Mouse (Mus musculus) heart, embryonic 15.5 days (tissue): ENCODE measurements around the gene Pik3ap1. TPM values are rescaled to one million over a fixed set of nuclear protein-coding genes. Genes with fewer than 3 reads are reported as not detected.

ENCODE experiments used
- ATAC-seq: fragments of 200-750 bp; cut with Nextera tagmentation; replicated peaks from 2 replicates; pipeline ENCODE4 v1.8.0; 2017; ENCODE audit warnings: low read depth, moderate TSS enrichment; ENCODE audit not compliant: insufficient number of reproducible peaks, insufficient read depth, low FRiP score
- H3K27ac ChIP-seq: fragments of 300-500 bp; sonication (generic); 2 replicates; pipeline ENCODE4 v1.5.1; 2015; ENCODE audit warnings: mild to moderate bottlenecking, inconsistent platforms
- H3K27me3 ChIP-seq: fragments of 300-500 bp; sonication (generic); 2 replicates; pipeline ENCODE4 v1.6.1; 2015; ENCODE audit warnings: inconsistent platforms
- H3K36me3 ChIP-seq: fragments of 300-500 bp; sonication (generic); 2 replicates; pipeline ENCODE4 v1.6.1; 2015; ENCODE audit warnings: mild to moderate bottlenecking, inconsistent platforms
- H3K4me1 ChIP-seq: fragments of 300-500 bp; sonication (generic); replicated peaks from 2 replicates; pipeline ENCODE4 v1.6.1; 2015; ENCODE audit warnings: inconsistent platforms
- H3K4me2 ChIP-seq: fragments of 300-500 bp; sonication (generic); 2 replicates; pipeline ENCODE4 v1.6.1; 2015; ENCODE audit warnings: inconsistent platforms, mild to moderate bottlenecking, moderate library complexity
- H3K4me3 ChIP-seq: fragments of 300-500 bp; sonication (generic); 2 replicates; pipeline ENCODE4 v1.5.1; 2015; ENCODE audit warnings: mild to moderate bottlenecking, inconsistent platforms
- H3K9ac ChIP-seq: fragments of 300-500 bp; sonication (generic); 2 replicates; pipeline ENCODE4 v1.6.1; 2015; ENCODE audit warnings: mild to moderate bottlenecking, inconsistent platforms
- H3K9me3 ChIP-seq: fragments of 300-500 bp; sonication (generic); replicated peaks from 2 replicates; pipeline ENCODE4 v1.6.1; 2016; ENCODE audit warnings: inconsistent platforms
- whole genome bisulfite sequencing: fragments of 180-500 bp; shearing (Covaris S2); methylation state at CpG from one replicate; pipeline ENCODE4 v1.1.7; 2015; ENCODE audit warnings: mixed read lengths; 5-methylcytosine and 5-hydroxymethylcytosine counted together
- polyA plus RNA-seq: library from polyadenylated mRNA; unstranded; fragments of >200 nt; fragmentation: Nextera tagmentation; extraction: Ambion mirVana; gene quantifications from 2 replicates; pipeline ENCODE4 v1.2.1, GENCODE M21; 2015

The Pik3ap1 gene
- polyA plus RNA-seq, 1 experiment from 2014 or later: 1.3 TPM

- H3K9me3 ChIP-seq: no peaks in the 10 kb centered on the region
- peaks cover 34% of the 10 kb centered on the region for H3K4me1 ChIP-seq
- no peak overlapping the region for H3K4me2 ChIP-seq
- H3K27me3 ChIP-seq: no peaks in the 10 kb centered on the region
- WGBS: 17% methylated on average over 4 of the region's 4 CpGs
- H3K4me3 ChIP-seq: no peak overlapping the region
- ATAC-seq: 0 out of 2 replicates have a peak, but pooled peaks have one; percentile 35
- H3K27ac ChIP-seq: peak overlapping the region; percentile 65
- peaks cover 27% of the 10 kb centered on the region for H3K36me3 ChIP-seq
- H3K9ac ChIP-seq: no peak overlapping the region
Measured at GRCm38 (mm10) chr19:41248968-41249367, 135.9 kb downstream of the Pik3ap1 start.

DNA sequence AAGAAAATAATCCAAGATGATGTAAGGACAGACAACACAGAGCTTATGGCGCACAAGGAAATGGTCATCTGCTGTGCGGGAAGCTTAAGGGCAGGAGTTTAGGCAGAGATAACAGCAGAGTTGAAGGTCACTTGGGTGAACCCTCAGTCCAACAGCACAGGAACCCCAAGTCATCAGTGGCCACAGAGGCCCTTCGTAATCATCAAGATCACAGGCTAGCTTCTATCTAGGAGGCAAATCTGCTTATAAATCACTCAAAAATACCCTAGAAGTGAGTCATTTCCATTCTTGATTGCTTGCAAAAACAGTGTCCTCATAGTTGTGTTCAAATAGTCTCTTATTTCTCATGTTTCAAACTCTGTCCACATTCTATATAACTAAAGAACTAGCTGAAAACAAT is 136.6 kb downstream of the Pik3ap1 start:
- Histone ChIP-seq H3K4me2 (no peak overlapping the region), H3K27ac (peak overlapping the region; percentile 65), H3K36me3 (peaks cover 27% of the 10 kb centered on the region)

DNA sequence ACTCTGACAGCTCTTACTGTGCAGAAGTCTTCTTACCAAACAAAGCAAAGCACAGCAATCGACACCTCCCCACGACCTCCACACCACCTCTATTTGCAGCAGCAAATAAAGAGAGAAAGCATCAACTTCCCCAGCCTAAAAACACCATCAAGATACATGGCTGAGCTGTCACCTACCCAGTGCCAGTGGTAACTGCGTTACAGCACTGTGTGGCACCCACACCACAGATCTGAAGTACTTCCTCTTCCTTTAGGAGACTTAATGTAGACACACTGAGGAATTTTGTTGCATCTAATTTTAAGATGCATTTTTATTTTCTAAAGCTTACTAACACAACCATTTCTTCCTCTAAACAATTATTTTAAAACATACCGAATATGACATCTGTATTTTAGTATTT is 138.6 kb downstream of the Pik3ap1 start:
- Histone ChIP-seq H3K9me3 (no peaks in the 10 kb centered on the region), H3K4me2 (no peak overlapping the region), H3K27me3 (no peaks in the 10 kb centered on the region), H3K27ac (no peak overlapping the region), H3K9ac (no peak overlapping the region), H3K4me1 (peaks cover 27% of the 10 kb centered on the region), H3K36me3 (peaks cover 46% of the 10 kb centered on the region), H3K4me3 (no peak overlapping the region)
- no peak for ATAC-seq
- WGBS: 53% methylated on average over 4 of the region's 4 CpGs

More for the DNA sequence above, 136.6 kb downstream of the Pik3ap1 start:
- no peak overlapping the region for H3K4me3 ChIP-seq
- H3K9me3 ChIP-seq: no peaks in the 10 kb centered on the region
- peaks cover 34% of the 10 kb centered on the region for H3K4me1 ChIP-seq
- WGBS: 80% methylated on average over 3 of the region's 3 CpGs
- no peak overlapping the region for H3K9ac ChIP-seq
- no peaks in the 10 kb centered on the region for H3K27me3 ChIP-seq
- no peak for ATAC-seq

DNA sequence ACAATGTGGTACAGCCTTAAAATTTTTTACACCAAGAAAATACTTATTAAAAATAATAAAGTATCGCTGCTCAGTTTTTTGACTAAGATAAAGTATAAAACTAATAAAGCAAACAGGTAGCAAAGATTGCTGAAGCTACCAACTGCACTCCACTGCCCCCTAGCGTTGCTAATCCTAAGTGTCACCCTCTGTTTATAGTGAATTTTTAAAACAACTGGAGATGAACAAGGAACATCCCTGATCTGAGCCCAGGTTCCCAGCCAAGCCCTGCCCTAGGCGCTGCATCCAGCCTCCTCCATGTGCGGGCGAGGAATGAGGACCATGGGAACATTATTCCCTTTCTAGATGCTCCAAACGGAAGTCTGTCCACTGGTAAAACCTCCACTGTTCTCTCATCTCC is 140.3 kb downstream of the Pik3ap1 start:
- Histone ChIP-seq H3K4me2 (no peak overlapping the region), H3K9ac (no peak overlapping the region), H3K4me3 (no peak overlapping the region), H3K4me1 (peaks cover 19% of the 10 kb centered on the region), H3K9me3 (no peaks in the 10 kb centered on the region), H3K27me3 (no peaks in the 10 kb centered on the region), H3K36me3 (peaks cover 58% of the 10 kb centered on the region), H3K27ac (no peak overlapping the region)
- WGBS: 70% methylated on average over 6 of the region's 6 CpGs
- ATAC-seq: no peak

GRCm38 (mm10) chr19:41241997-41242396 is 142.9 kb downstream of the Pik3ap1 start:
- WGBS: 95% methylated on average over 5 of the region's 5 CpGs
- Histone ChIP-seq H3K4me2 (no peak overlapping the region), H3K27ac (no peak overlapping the region), H3K4me1 (0 out of 2 replicates have a peak, but pooled peaks cover 2% of the 10 kb centered on the region), H3K27me3 (no peaks in the 10 kb centered on the region), H3K36me3 (peaks cover 67% of the 10 kb centered on the region), H3K9ac (no peak overlapping the region), H3K9me3 (no peaks in the 10 kb centered on the region), H3K4me3 (no peak overlapping the region)
- no peak for ATAC-seq

DNA sequence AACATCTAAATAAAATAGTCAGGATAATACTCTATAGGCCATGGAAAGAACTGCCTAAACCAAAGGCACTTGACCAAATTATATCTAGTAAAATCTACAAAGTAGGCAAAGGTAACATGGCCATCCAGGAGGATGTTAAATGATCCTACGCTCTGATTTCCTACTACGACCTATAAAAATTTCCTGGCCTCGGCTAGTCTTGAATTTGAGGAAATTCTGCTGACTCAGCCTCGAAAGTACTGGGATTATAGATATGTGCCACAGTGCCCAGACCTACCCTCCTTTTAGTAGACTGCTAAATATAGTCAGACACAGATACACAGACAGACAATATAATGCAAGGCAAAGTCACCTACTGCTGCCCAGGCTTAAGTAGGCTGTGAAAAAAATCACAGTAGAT is 151.2 kb downstream of the Pik3ap1 start:
- no peaks in the 10 kb centered on the region for H3K27me3 ChIP-seq
- no peaks in the 10 kb centered on the region for H3K4me1 ChIP-seq
- H3K4me3 ChIP-seq: no peak overlapping the region
- WGBS: 77% methylated on average over 4 of the region's 4 CpGs
- H3K9me3 ChIP-seq: no peaks in the 10 kb centered on the region
- no peak overlapping the region for H3K9ac ChIP-seq
- H3K36me3 ChIP-seq: peaks cover 71% of the 10 kb centered on the region
- no peak for ATAC-seq
- no peak overlapping the region for H3K4me2 ChIP-seq
- no peak overlapping the region for H3K27ac ChIP-seq

Other genes with a start within 250 kb of the Pik3ap1 start
- gene Tll2, start 178.3 kb downstream of the Pik3ap1 start, polyA plus RNA-seq: 0.15 and 0.19 TPM in 2 replicates
- 85.1 and 99.3 TPM in 2 replicates for gene Tm9sf3, start 121.1 kb downstream of the Pik3ap1 start, polyA plus RNA-seq
- 7.7 and 8.3 TPM in 2 replicates for gene Lcor, start 97.5 kb upstream of the Pik3ap1 start, polyA plus RNA-seq
- gene Gm340, start 197.3 kb upstream of the Pik3ap1 start, polyA plus RNA-seq: 1.2 and 1.9 TPM in 2 replicates